Mouse (Mus musculus) stomach, embryonic 14.5 days (tissue): ENCODE data around the gene Entpd2. TPM values are rescaled to one million over a fixed set of nuclear protein-coding genes. Genes with fewer than 3 reads are reported as not detected.
"Not testable (repeated sequence)": the region's sequence is repeated elsewhere in the genome, so short reads cannot be mapped to it uniquely, and the experiment has no call there.

Experiments used
- ATAC-seq: fragments of 200-750 bp; cut with Nextera tagmentation; 2 replicates; pipeline ENCODE4 v1.8.0; 2017; ENCODE audit warnings: low read depth, moderate TSS enrichment; ENCODE audit not compliant: insufficient number of reproducible peaks, insufficient read depth, low FRiP score
- H3K27ac ChIP-seq: fragments of 300-500 bp; sonication (generic); 2 replicates; pipeline ENCODE4 v1.5.1; 2014; ENCODE audit warnings: mild to moderate bottlenecking, low read length, moderate library complexity, mixed read lengths
- H3K27me3 ChIP-seq: fragments of 300-500 bp; sonication (generic); 2 replicates; pipeline ENCODE4 v1.6.1; 2014; ENCODE audit warnings: low read length, control low read depth, mixed read lengths; ENCODE audit not compliant: control insufficient read depth, insufficient read depth
- H3K36me3 ChIP-seq: fragments of 300-500 bp; sonication (generic); 2 replicates; pipeline ENCODE4 v1.6.1; 2014; ENCODE audit warnings: mild to moderate bottlenecking, control low read depth, low read length, moderate library complexity, mixed read lengths; ENCODE audit not compliant: control insufficient read depth, insufficient read depth
- H3K4me1 ChIP-seq: fragments of 300-500 bp; sonication (generic); 2 replicates; pipeline ENCODE4 v1.6.1; 2014; ENCODE audit warnings: low read length, control low read depth, mixed read lengths; ENCODE audit not compliant: control insufficient read depth, insufficient read depth
- H3K4me2 ChIP-seq: fragments of 300-500 bp; sonication (generic); replicated peaks from 2 replicates; pipeline ENCODE4 v1.6.1; 2014; ENCODE audit warnings: low read depth, low read length, control low read depth
- H3K4me3 ChIP-seq: fragments of 300-500 bp; sonication (generic); 2 replicates; pipeline ENCODE4 v1.5.1; 2014; ENCODE audit warnings: low read depth, low read length, control low read depth
- H3K9ac ChIP-seq: fragments of 300-500 bp; sonication (generic); replicated peaks from 2 replicates; pipeline ENCODE4 v1.6.1; 2014; ENCODE audit warnings: low read depth, mild to moderate bottlenecking, control low read depth, low read length, moderate library complexity, mixed read lengths
- H3K9me3 ChIP-seq: fragments of 300-500 bp; sonication (generic); 2 replicates; pipeline ENCODE4 v1.6.1; 2016; ENCODE audit warnings: low read depth, low read length, control low read depth; ENCODE audit not compliant: control insufficient read depth
- WGBS: fragments of 180-500 bp; shearing (Covaris S2); extraction: QIAGEN DNeasy Blood & Tissue Kit; methylation state at CpG from one replicate; pipeline ENCODE4 v1.1.7; 2014; 5-methylcytosine and 5-hydroxymethylcytosine counted together
- polyA plus RNA-seq: library from polyadenylated mRNA; unstranded; fragments of >200 nt; fragmentation: Nextera tagmentation; extraction: Ambion mirVana; gene quantifications from 2 replicates; pipeline ENCODE4 v1.2.1, GENCODE M21; 2014

Gene Entpd2
- polyA plus RNA-seq, 1 experiment from 2014 or later, result 8.0 TPM

DNA sequence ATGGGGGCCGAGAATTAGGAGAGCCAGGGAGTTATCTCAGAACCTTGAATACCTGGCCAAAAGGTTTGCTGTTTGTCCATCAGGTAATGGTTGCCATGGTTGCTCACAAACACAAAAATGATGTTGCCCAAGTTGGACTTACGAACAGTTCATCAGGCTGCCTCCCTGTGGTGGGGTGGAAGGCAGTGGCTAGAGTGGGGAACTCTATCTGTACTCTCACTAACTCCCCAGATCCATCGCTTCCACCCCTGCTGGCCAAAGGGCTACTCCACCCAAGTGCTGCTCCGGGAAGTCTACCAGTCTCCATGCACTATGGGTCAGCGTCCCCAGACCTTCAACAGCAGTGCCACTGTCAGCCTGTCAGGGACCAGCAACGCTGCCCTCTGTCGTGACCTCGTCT lies 3.4 kb downstream of the Entpd2 start, which contains the start of gene Npdc1:
Gene Npdc1 (plus strand): TSS at position 301 of the 400 bp plus-strand sequence.
- Histone ChIP-seq H3K36me3 (no peaks in the 10 kb centered on the region), H3K27me3 (peaks cover 25% of the 10 kb centered on the region), H3K27ac (no peak within 1 kb of the TSS), H3K4me3 (no peak within 1 kb of the TSS), H3K4me1 (peaks cover 24% of the 10 kb centered on the region), H3K9me3 (no peaks in the 10 kb centered on the region), H3K9ac (no peak within 1 kb of the TSS), H3K4me2 (no peak within 1 kb of the TSS)
- no peak for ATAC-seq
- 72% methylated on average over 8 of the region's 8 CpGs for WGBS

DNA sequence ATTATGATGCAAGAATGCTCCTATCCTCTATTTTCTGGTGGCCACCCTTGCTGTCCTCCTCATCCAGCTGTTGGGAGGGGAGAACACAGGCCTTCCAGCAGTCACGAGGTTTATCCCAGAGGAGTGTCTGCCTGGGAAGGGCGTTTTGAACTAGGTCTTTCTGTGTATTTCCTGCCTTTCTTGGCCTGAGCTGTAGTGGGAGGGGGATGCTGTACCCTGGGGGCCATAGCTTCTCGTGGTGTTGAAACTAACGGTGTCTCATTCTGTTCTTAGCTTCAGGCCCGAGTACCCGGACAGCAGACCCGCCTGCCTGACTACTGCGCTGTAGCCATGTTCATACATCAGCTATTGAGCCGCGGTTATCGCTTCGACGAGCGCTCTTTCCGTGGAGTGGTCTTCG lies 4.6 kb downstream of the Entpd2 start:
- 24% methylated on average over 16 of the region's 16 CpGs for WGBS
- ATAC-seq, result no peak
- Histone ChIP-seq H3K4me3 (no peak overlapping the region; the same call in 1 of the 2 replicates), H3K4me1 (peaks cover 15% of the 10 kb centered on the region), H3K36me3 (no peaks in the 10 kb centered on the region), H3K27ac (no peak overlapping the region), H3K9ac (no peak overlapping the region), H3K9me3 (no peaks in the 10 kb centered on the region), H3K27me3 (peaks cover 25% of the 10 kb centered on the region), H3K4me2 (peak overlapping the region; percentile 18; the same call in 1 of the 2 replicates)

DNA sequence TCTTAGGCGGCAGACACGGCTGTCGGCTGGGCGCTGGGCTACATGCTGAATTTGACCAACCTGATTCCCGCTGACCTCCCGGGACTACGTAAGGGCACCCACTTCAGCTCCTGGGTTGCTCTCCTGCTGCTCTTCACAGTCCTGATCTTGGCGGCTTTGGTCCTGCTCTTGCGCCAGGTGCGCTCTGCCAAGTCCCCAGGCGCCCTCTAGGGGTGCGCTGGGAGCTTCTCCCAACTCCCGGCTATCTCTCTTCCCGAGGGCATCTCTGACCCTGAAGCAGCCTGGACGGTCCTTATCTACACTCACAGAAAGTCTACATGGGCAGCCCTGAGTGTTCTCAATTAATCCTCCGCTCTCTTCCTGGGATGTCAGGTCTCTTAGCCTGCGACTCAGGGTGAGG lies 5.1 kb downstream of the Entpd2 start:
- no peak overlapping the region for H3K9ac ChIP-seq
- no peak overlapping the region; the same call in 1 of the 2 replicates for H3K4me3 ChIP-seq
- H3K9me3 ChIP-seq, result no peaks in the 10 kb centered on the region
- peak overlapping the region; percentile 18; the same call in 1 of the 2 replicates for H3K4me2 ChIP-seq
- peaks cover 25% of the 10 kb centered on the region for H3K27me3 ChIP-seq
- H3K4me1 ChIP-seq, result peaks cover 14% of the 10 kb centered on the region
- no peaks in the 10 kb centered on the region for H3K36me3 ChIP-seq
- H3K27ac ChIP-seq, result no peak overlapping the region
- ATAC-seq, result no peak
- WGBS, result 2% methylated on average over 17 of the region's 17 CpGs

DNA sequence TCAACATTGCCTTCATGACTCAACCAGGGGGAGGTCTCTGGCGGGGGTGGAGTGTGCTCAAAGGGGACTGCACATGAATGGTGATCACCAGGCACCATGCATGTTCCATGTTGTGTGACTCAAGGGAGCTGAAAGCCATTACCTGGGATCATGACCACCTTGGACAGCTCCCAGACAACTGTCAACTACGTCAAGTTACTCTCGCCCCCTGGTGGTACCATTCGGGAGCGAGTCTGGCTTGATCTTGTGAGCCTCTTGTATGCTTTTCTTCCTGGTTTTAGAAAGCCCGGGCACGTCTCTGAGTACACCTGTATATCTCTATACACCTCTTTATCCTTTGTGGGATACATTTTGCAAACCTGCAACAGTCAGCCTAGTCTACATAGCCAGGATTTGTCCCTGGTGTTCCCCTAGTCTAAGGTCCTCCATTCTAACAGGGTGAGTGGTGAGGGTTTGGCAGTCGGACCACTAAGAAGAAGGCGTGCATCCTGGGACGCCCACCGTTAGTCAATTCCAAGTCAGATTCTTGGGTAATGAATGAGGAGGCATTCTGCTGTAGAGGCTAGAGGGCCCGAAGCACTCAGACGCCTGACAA lies 6.8 kb downstream of the Entpd2 start:
- peak; percentile 10; the same call in 1 of the 2 replicates for ATAC-seq
- Histone ChIP-seq H3K4me1 (peaks cover 7% of the 10 kb centered on the region), H3K36me3 (no peaks in the 10 kb centered on the region), H3K4me3 (peak overlapping the region; percentile 60), H3K4me2 (peak overlapping the region; percentile 72), H3K9ac (peak overlapping the region; percentile 50; the same call in 1 of the 2 replicates), H3K9me3 (no peaks in the 10 kb centered on the region), H3K27ac (no peak overlapping the region; the same call in 1 of the 2 replicates), H3K27me3 (peaks cover 14% of the 10 kb centered on the region)
- WGBS, result under 1% methylated on average over 13 of the region's 13 CpGs

DNA sequence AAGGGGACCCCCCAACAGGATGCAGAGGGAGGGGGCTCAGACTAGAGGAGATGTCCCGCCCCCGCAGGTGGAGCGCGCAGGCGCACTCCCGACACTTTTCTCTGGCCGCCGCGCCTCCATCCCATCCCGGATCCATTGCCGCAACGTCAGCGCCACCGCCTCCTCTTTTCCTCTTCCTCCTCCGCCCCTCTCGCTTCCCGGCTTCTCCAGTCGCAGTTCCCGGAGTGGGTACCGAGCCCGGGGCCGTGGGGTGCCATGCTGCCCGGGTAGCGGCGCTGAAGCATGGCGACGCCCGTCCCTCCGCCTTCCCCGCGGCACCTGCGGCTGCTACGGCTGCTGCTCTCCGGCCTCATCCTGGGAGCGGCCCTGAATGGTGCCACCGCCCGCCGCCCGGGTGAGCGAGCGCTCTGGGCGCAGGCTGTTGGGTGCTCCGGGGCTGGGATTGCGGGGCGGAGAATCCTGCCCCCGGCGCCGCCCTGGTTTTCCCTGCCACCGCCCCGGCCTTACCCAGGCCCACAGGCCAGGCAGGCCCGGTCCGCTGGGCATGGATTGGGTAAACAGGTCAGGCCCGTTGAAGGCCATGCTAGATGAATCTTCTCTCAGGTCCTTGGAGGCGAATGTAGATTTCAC lies 7.4 kb downstream of the Entpd2 start:
- peaks cover 7% of the 10 kb centered on the region for H3K4me1 ChIP-seq
- H3K9ac ChIP-seq, result peak overlapping the region; percentile 50; the same call in 1 of the 2 replicates
- peak overlapping the region; percentile 72 for H3K4me2 ChIP-seq
- H3K9me3 ChIP-seq, result no peaks in the 10 kb centered on the region
- peak overlapping the region; percentile 61; the same call in 1 of the 2 replicates for H3K27ac ChIP-seq
- peaks cover 14% of the 10 kb centered on the region for H3K27me3 ChIP-seq
- WGBS, result under 1% methylated on average over 53 of the region's 54 CpGs
- no peaks in the 10 kb centered on the region for H3K36me3 ChIP-seq
- H3K4me3 ChIP-seq, result peak overlapping the region; percentile 60
- peak; percentile 56 for ATAC-seq

DNA sequence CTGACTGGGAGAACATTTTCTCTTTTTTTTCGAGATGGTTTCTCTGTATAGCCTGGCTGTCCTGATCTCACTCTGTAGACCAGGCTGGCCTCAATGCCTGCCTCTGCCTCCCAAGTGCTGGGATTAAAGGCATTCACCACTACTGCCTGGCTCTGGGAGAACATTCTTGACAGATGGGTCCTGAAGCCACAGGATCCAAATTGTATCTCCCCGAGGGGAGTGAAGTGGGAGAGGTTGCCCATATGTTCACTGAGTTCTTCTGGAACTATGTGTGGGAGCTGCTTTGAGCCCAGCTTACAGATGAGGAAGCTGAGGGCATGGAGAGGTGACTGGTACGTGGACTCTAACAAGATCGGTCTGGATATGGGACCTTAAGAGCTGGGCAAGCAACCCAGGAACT lies 8.3 kb downstream of the Entpd2 start:
- Histone ChIP-seq H3K9me3 (no peaks in the 10 kb centered on the region), H3K27me3 (peaks cover 14% of the 10 kb centered on the region), H3K9ac (no peak overlapping the region), H3K4me1 (peaks cover 7% of the 10 kb centered on the region), H3K27ac (no peak overlapping the region), H3K4me2 (peak overlapping the region; percentile 72; the same call in 1 of the 2 replicates), H3K4me3 (no peak overlapping the region), H3K36me3 (no peaks in the 10 kb centered on the region)
- ATAC-seq, result no peak
- WGBS, result 80% methylated on average over 4 of the region's 4 CpGs

DNA sequence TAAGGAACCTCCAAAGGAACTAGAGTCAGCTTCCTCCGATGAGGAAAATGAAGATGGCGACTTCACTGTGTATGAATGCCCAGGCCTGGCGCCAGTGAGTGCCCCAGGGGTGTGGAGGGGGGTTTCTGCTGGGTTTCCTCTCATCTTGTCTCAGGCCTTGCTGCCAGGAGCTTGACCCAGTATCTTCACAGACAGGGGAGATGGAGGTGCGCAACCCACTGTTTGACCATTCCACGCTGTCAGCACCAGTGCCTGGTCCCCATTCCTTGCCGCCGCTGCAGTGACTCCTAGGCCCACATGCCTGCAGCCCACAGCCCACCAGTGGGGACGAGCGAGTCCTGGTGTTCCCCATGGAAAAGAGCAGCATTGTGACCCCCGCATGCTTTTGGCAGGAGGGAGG lies 13.2 kb downstream of the Entpd2 start:
- no peak overlapping the region for H3K9ac ChIP-seq
- no peak overlapping the region for H3K27ac ChIP-seq
- no peak overlapping the region for H3K4me3 ChIP-seq
- no peak overlapping the region for H3K4me2 ChIP-seq
- no peak for ATAC-seq
- WGBS, result 85% methylated on average over 10 of the region's 10 CpGs
- H3K4me1 ChIP-seq, result no peaks in the 10 kb centered on the region
- no peaks in the 10 kb centered on the region for H3K36me3 ChIP-seq
- no peaks in the 10 kb centered on the region for H3K9me3 ChIP-seq
- 0 out of 2 replicates have a peak, but pooled peaks cover under 1% of the 10 kb centered on the region for H3K27me3 ChIP-seq

DNA sequence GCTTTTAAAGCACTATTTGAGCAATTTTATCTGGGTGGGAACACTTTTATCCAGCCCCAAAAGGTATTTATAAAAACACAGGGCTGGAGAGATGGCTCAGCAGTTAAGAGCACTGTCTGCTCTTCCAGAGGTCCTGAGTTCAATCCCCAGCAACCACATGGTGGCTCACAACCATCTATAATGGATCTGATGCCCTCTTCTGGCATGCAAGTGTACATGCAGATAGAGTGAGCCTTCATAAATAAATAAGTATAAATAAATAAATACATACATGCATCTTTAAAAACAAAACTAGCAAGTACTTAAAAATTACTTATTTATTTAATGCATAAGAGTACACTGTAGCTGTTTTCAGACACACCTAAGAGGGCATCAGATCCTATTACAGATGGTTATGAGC lies 17.8 kb downstream of the Entpd2 start:
- not testable (repeated sequence) for H3K27me3 ChIP-seq, H3K36me3 ChIP-seq, H3K4me2 ChIP-seq, H3K27ac ChIP-seq, H3K4me3 ChIP-seq, H3K4me1 ChIP-seq, H3K9ac ChIP-seq, ATAC-seq, H3K9me3 ChIP-seq
